Mouse (Mus musculus) MEL (cell line): ENCODE results near the gene Fnbp4. TPM values are rescaled to one million over a fixed set of nuclear protein-coding genes. Genes with fewer than 3 reads are reported as not detected.
A peak's percentile ranks its signal among the peaks of the same experiment; 100 is the strongest.

ENCODE experiments used
- DNase-seq: peaks from one replicate; pipeline ENCODE4 v3.0.0; 2011; ENCODE audit warnings: low read depth, low spot score
- H3K27ac ChIP-seq: 2 replicates; pipeline ENCODE4 v1.5.1; 2012; ENCODE audit warnings: low read depth, mild to moderate bottlenecking, control low read depth, low read length, moderate library complexity; ENCODE audit not compliant: control insufficient read depth
- H3K27me3 ChIP-seq, 2 experiments: fragments of 150-350 bp in 1 of 2; sonication (generic) in 1 of 2; 2 replicates each; pipeline ENCODE4 v1.6.1; 2012; ENCODE audit warnings: low read length in 2 of 2, mild to moderate bottlenecking in 2 of 2, improper control_type of control experiment in 1 of 2, moderate library complexity in 1 of 2; ENCODE audit not compliant: insufficient read depth in 2 of 2, control insufficient read depth in 1 of 2
- H3K36me3 ChIP-seq, 2 experiments: 2 replicates each; pipeline ENCODE4 v1.6.1; 2012 to 2014; ENCODE audit warnings: low read length in 2 of 2, improper control_type of control experiment in 1 of 2, inconsistent platforms in 1 of 2, mild to moderate bottlenecking in 1 of 2; ENCODE audit not compliant: insufficient read depth in 2 of 2, control insufficient read depth in 1 of 2
- H3K4me1 ChIP-seq, 2 experiments: fragments of 150-350 bp in 1 of 2; sonication (generic) in 1 of 2; 2 replicates each; pipeline ENCODE4 v1.6.1; 2012; ENCODE audit warnings: low read length in 2 of 2, improper control_type of control experiment in 1 of 2, mild to moderate bottlenecking in 1 of 2; ENCODE audit not compliant: insufficient read depth in 2 of 2, control insufficient read depth in 1 of 2
- H3K4me3 ChIP-seq, 2 experiments: fragments of 150-350 bp in 1 of 2; sonication (generic) in 1 of 2; 2 replicates each; pipeline ENCODE4 v1.5.1; 2012; ENCODE audit warnings: low read depth in 2 of 2, low read length in 2 of 2, mild to moderate bottlenecking in 2 of 2, moderate library complexity in 2 of 2, control low read depth in 1 of 2, improper control_type of control experiment in 1 of 2; ENCODE audit not compliant: control insufficient read depth in 1 of 2, insufficient read depth in 1 of 2
- H3K79me2 ChIP-seq: 2 replicates; pipeline ENCODE4 v1.6.1; 2012; ENCODE audit warnings: mild to moderate bottlenecking, low read length, moderate library complexity; ENCODE audit not compliant: control insufficient read depth, poor library complexity, insufficient read depth
- H3K9ac ChIP-seq: 2 replicates; pipeline ENCODE4 v1.6.1; 2012; ENCODE audit warnings: low read depth, mild to moderate bottlenecking, control low read depth, low read length, moderate library complexity; ENCODE audit not compliant: control insufficient read depth, poor library complexity, severe bottlenecking
- H3K9me3 ChIP-seq: fragments of 150-350 bp; sonication (generic); replicated peaks from 2 replicates; pipeline ENCODE4 v1.6.1; 2012; ENCODE audit warnings: mild to moderate bottlenecking, low read length, improper control_type of control experiment, moderate library complexity; ENCODE audit not compliant: insufficient read depth
- BHLHE40 ChIP-seq: IDR thresholded peaks from 2 replicates; pipeline ENCODE4 v1.6.1; 2012; ENCODE audit warnings: low read depth, mild to moderate bottlenecking, inconsistent platforms, low read length, improper control_type of control experiment, borderline replicate concordance
- CHD2 ChIP-seq: IDR thresholded peaks from 2 replicates; pipeline ENCODE4 v1.6.1; 2011; ENCODE audit warnings: low read length, improper control_type of control experiment
- E2F4 ChIP-seq: IDR thresholded peaks from 2 replicates; pipeline ENCODE4 v1.6.1; 2011; ENCODE audit warnings: low read depth, low read length, improper control_type of control experiment, borderline replicate concordance
- ELF1 ChIP-seq: IDR thresholded peaks from 2 replicates; pipeline ENCODE4 v1.6.1; 2014; ENCODE audit warnings: low read depth, mild to moderate bottlenecking, inconsistent platforms, low read length, improper control_type of control experiment, moderate library complexity
- EP300 ChIP-seq, 2 experiments: IDR thresholded peaks; 2 replicates each; pipeline ENCODE4 v1.6.1; 2011; ENCODE audit warnings: improper control_type of control experiment in 2 of 2, low read length in 2 of 2, low read depth in 1 of 2, mild to moderate bottlenecking in 1 of 2
- GATA1 ChIP-seq: IDR thresholded peaks from 2 replicates; pipeline ENCODE4 v1.6.1; 2011; ENCODE audit warnings: low read depth, low read length, improper control_type of control experiment
- HCFC1 ChIP-seq: IDR thresholded peaks from 2 replicates; pipeline ENCODE4 v1.6.1; 2012; ENCODE audit warnings: low read depth, mild to moderate bottlenecking, inconsistent platforms, low read length, improper control_type of control experiment, moderate library complexity
- JUND ChIP-seq: IDR thresholded peaks from 2 replicates; pipeline ENCODE4 v1.6.1; 2011; ENCODE audit warnings: low read depth, mild to moderate bottlenecking, improper control_type of control experiment, low read length
- MAFK ChIP-seq: IDR thresholded peaks from 2 replicates; pipeline ENCODE4 v1.6.1; 2011; ENCODE audit warnings: low read depth, mild to moderate bottlenecking, low read length, improper control_type of control experiment, borderline replicate concordance
- MAX ChIP-seq: IDR thresholded peaks from 2 replicates; pipeline ENCODE4 v1.6.1; 2011; ENCODE audit warnings: low read length, improper control_type of control experiment
- MAZ ChIP-seq: IDR thresholded peaks from 2 replicates; pipeline ENCODE4 v1.6.1; 2012; ENCODE audit warnings: low read depth, mild to moderate bottlenecking, inconsistent platforms, low read length, improper control_type of control experiment
- MEF2A ChIP-seq: IDR thresholded peaks from 2 replicates; pipeline ENCODE4 v1.6.1; 2014; ENCODE audit warnings: low read depth, mild to moderate bottlenecking, inconsistent platforms, low read length, improper control_type of control experiment; ENCODE audit not compliant: poor library complexity, insufficient replicate concordance, severe bottlenecking; ENCODE audit errors: extremely low read depth
- NRF1 ChIP-seq: IDR thresholded peaks from 2 replicates; pipeline ENCODE4 v1.6.1; 2014; ENCODE audit warnings: low read depth, mild to moderate bottlenecking, inconsistent platforms, low read length, improper control_type of control experiment, moderate library complexity; ENCODE audit not compliant: poor library complexity, insufficient read depth, severe bottlenecking
- POLR2A ChIP-seq, 2 experiments: IDR thresholded peaks; 2 replicates each; pipeline ENCODE4 v1.6.1; 2011 to 2012; ENCODE audit warnings: low read length in 2 of 2, mild to moderate bottlenecking in 2 of 2, control low read depth in 1 of 2, improper control_type of control experiment in 1 of 2, low read depth in 1 of 2, moderate library complexity in 1 of 2; ENCODE audit not compliant: control insufficient read depth in 1 of 2, insufficient read depth in 1 of 2, poor library complexity in 1 of 2
- POLR2AphosphoS2 ChIP-seq: IDR thresholded peaks from 2 replicates; pipeline ENCODE4 v1.6.1; 2011; ENCODE audit warnings: low read length, improper control_type of control experiment
- POLR2AphosphoS5 ChIP-seq: IDR thresholded peaks from 2 replicates; pipeline ENCODE4 v1.6.1; 2012; ENCODE audit warnings: low read depth, borderline replicate concordance, mild to moderate bottlenecking, inconsistent platforms, low read length, moderate library complexity, mixed read lengths
- SIN3A ChIP-seq: IDR thresholded peaks from 2 replicates; pipeline ENCODE4 v1.6.1; 2012; ENCODE audit warnings: low read length, improper control_type of control experiment, inconsistent platforms
- TCF12 ChIP-seq: IDR thresholded peaks from 2 replicates; pipeline ENCODE4 v1.6.1; 2014; ENCODE audit warnings: low read depth, mild to moderate bottlenecking, inconsistent platforms, low read length, improper control_type of control experiment, moderate library complexity
- ZC3H11A ChIP-seq: IDR thresholded peaks from 2 replicates; pipeline ENCODE4 v1.6.1; 2012; ENCODE audit warnings: low read depth, mild to moderate bottlenecking, inconsistent platforms, low read length, improper control_type of control experiment
- ZKSCAN1 ChIP-seq: IDR thresholded peaks from 2 replicates; pipeline ENCODE4 v1.6.1; 2012; ENCODE audit warnings: low read depth, mild to moderate bottlenecking, inconsistent platforms, low read length, improper control_type of control experiment, moderate library complexity
- polyA plus RNA-seq, 2 experiments: library from polyadenylated mRNA; stranded (reverse) in 1 of 2; unstranded in 1 of 2; fragments of >175 nt in 1 of 2; fragments of >200 nt in 1 of 2; gene quantifications; 2 replicates each; pipeline versions ENCODE4 v1.2.1 to v1.2.4; 2012; ENCODE audit warnings: low replicate concordance in 2 of 2, low read depth in 1 of 2; ENCODE audit not compliant: insufficient read length in 2 of 2, insufficient read depth in 1 of 2, missing spikeins in 1 of 2
- total RNA-seq: library from RNA; depleted of rRNA; stranded (reverse); fragments of 300-350 nt; gene quantifications from 2 replicates; pipeline ENCODE4 v1.2.3, GENCODE M21; 2012

Fnbp4 gene
- total and polyA plus RNA-seq, 3 experiments, result 42.1 to 353 (median 73.7) TPM

DNA sequence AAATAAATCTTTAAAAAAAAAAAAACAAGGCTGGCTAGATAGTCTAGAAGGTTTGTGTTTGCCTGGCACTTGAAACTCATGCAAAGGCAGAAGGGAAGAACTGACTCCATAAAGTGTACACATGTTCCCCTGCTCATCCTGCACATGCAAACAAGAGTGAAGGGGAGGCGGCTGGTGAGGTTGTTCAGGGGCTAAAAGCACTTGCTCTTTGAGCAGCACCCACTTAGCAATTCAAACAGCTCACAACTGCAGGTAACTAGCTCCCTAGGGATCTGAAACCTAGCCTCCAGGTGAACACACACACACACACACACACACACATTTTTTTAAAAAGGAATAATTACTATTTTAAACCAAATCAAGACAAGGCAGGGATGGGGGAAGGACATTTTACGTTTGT, 36.8 kb downstream of the Fnbp4 start:
- no peak overlapping the region for H3K27ac ChIP-seq
- TF ChIP-seq MAZ (no peak), POLR2AphosphoS2 (peak; percentile 65; the same call in 1 of the 2 replicates)
- no peaks in the 10 kb centered on the region for H3K27me3 ChIP-seq
- DNase-seq, result no peak
- H3K79me2 ChIP-seq, result no peaks in the 10 kb centered on the region
- no peak overlapping the region for H3K4me3 ChIP-seq
- peaks cover 10 to 27% of the 10 kb centered on the region in 2 experiments for H3K36me3 ChIP-seq
- H3K9me3 ChIP-seq, result no peaks in the 10 kb centered on the region
- H3K9ac ChIP-seq, result no peak overlapping the region
- peaks cover 0 to 3% of the 10 kb centered on the region in 2 experiments; a peak in 1 of 4 replicates for H3K4me1 ChIP-seq

DNA sequence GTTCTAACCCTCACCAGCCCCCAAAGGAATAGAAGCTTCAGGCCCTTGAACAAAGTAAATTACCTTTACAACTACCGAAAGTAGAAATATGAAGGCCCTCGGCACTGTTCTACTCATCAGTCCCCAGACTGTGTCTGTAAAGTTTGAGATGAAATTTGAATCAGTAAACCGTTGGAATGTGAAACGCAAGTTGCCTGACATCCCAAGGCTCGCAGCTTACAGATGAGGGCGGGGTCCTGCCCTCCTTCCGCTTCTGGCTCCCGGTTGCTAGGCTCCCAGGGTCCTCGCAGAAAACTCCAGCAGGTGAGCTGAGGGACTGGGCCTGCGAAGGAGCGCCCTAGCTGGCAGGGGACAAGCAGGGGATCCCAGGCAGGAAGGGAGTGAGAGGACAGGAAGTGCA, 37.3 kb downstream of the Fnbp4 start, which contains the start of gene Agbl2:
Gene Agbl2, plus strand, starts transcription at position 270 of the 400 bp plus-strand sequence.
- Histone ChIP-seq H3K79me2 (no peaks in the 10 kb centered on the region), H3K9ac (no peak within 1 kb of the TSS), H3K27ac (no peak within 1 kb of the TSS), H3K4me3 (no peak within 1 kb of the TSS), H3K27me3 (no peaks in the 10 kb centered on the region), H3K36me3 (peaks cover 6 to 23% of the 10 kb centered on the region in 2 experiments), H3K9me3 (no peaks in the 10 kb centered on the region), H3K4me1 (peaks cover 0 to 2% of the 10 kb centered on the region in 2 experiments; a peak in 1 of 4 replicates)
- no peak for DNase-seq
- no peak for TF ChIP-seq TCF12
- TF ChIP-seq GATA1, result no peak
- TF ChIP-seq MAFK, result no peak
- no peak for TF ChIP-seq BHLHE40
- no peak for TF ChIP-seq NRF1
- no peak for TF ChIP-seq EP300 (IDR thresholded peaks at IDR 0.05; ENCODE audit: low read depth in 1 of 2, low read length in 2 of 2)
- TF ChIP-seq POLR2A (IDR thresholded peaks at IDR 0.05; ENCODE audit: control insufficient read depth in 1 of 2, insufficient read depth in 1 of 2, low read depth in 1 of 2, low read length in 2 of 2, poor library complexity in 1 of 2), result no peak
- no peak for TF ChIP-seq E2F4
- TF ChIP-seq SIN3A, result no peak
- TF ChIP-seq ZC3H11A, result no peak
- no peak for TF ChIP-seq MAX
- no peak for TF ChIP-seq CHD2
- no peak for TF ChIP-seq JUND
- no peak for TF ChIP-seq ELF1
- no peak for TF ChIP-seq POLR2AphosphoS5
- TF ChIP-seq POLR2AphosphoS2, result no peak
- no peak for TF ChIP-seq ZKSCAN1
- TF ChIP-seq HCFC1, result no peak
- TF ChIP-seq MEF2A, result no peak
